Mouse (Mus musculus): ENCODE data around the gene Tnfsf12.

DNA sequence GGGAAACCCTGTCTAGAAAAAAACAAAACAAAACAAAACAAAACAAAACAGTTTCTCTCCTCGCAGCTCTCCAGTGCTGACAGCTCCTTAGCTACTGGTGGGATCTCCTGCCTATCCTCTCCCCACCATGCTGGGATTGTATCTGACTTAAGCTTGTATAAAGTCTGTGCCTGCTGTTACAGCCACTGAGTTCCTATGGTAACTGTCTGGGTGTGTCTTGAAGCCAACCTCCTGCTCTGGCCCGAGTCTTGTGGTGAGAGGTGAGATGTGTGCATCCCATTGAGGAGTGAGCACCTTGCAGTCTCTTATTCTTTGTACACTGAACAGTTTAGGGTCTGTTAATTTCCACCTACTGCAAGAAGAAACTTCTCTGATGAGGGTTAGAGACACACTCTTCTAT lies 27.4 kb upstream of the Tnfsf12 start:
- TF ChIP-seq EP300 (IDR thresholded peaks at IDR 0.05) (no peak), CTCF (IDR thresholded peaks at IDR 0.05) (no peak)
